Mouse (Mus musculus): Measurements from ENCODE around the gene Aqp3. TPM values are rescaled to one million over a fixed set of nuclear protein-coding genes. Genes with fewer than 3 reads are reported as not detected.

The Aqp3 gene
- polyA plus RNA-seq, 1 experiment: 311 TPM

DNA sequence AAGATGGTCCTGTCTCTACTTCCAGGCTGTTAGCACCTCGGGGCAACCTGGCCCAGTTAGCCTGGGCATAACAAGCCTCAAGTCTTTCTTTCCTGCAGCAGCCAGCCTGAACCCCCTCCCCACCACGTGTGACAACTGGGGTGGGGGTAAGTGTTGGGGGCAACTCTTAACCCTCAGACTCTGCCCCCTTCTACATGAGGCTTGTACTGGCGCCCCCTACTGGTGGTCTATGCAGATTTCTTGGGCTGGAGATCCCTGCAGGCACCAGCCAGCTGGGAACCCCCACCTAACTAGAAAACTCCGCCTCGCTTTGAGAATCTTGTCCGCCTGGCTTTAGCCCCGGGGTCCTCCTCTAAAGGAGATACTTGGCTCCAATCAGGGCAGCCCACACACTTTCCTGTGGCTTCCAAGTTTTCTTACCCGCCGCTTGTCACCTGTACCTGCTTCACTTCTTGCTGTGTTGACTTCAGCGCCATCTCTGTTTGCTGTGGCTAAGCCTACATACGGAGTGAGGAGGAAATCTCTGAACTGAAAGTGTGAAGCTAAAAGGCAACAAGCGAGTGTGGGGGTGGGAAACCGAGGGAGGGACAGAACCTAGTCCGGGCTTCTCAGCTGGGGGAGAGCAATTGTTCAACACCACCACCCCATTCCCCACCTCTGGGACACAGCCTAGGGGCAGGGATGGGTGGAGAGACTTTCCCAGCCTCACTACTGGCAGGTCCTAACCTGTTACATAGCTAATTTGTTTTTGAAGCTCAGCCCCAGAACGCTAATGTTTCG, 33.9 kb downstream of the Aqp3 start:
- TF ChIP-seq POLR2A (IDR thresholded peaks at IDR 0.05; ENCODE audit: low read depth, low read length) (no peak), CTCF (conservative IDR thresholded peaks at IDR 0.05; ENCODE audit: insufficient read depth, insufficient read length, low read depth, low read length) (peak; percentile 47)
- Histone ChIP-seq H3K27ac (ENCODE audit: insufficient read depth, low read depth, low read length) (0 out of 2 replicates have a peak overlapping the region, but pooled peaks have one; percentile 6), H3K4me1 (ENCODE audit: control insufficient read depth, insufficient read depth, low read length) (no peaks in the 10 kb centered on the region; the same call in 1 of the 2 replicates), H3K27me3 (replicated peaks; ENCODE audit: control insufficient read depth, insufficient read depth, low read length) (no peaks in the 10 kb centered on the region), H3K4me3 (ENCODE audit: insufficient read depth, low read depth, low read length) (no peak overlapping the region), H3K36me3 (ENCODE audit: control insufficient read depth, insufficient read depth, low read length) (no peaks in the 10 kb centered on the region)
- WGBS: 22% methylated on average over 16 of the region's 16 CpGs
- peak; percentile 36 for DNase-seq

- TF ChIP-seq POLR2A (IDR thresholded peaks at IDR 0.05; ENCODE audit: low read depth, low read length) (no peak), CTCF (conservative IDR thresholded peaks at IDR 0.05; ENCODE audit: insufficient read depth, insufficient read length, low read depth, low read length) (no peak)
- 52% methylated on average over 3 of the region's 3 CpGs for WGBS
- Histone ChIP-seq H3K36me3 (ENCODE audit: control insufficient read depth, insufficient read depth, low read length) (no peaks in the 10 kb centered on the region), H3K27me3 (replicated peaks; ENCODE audit: control insufficient read depth, insufficient read depth, low read length) (no peaks in the 10 kb centered on the region), H3K4me1 (ENCODE audit: control insufficient read depth, insufficient read depth, low read length) (no peaks in the 10 kb centered on the region; the same call in 1 of the 2 replicates), H3K4me3 (ENCODE audit: insufficient read depth, low read depth, low read length) (no peak overlapping the region), H3K27ac (ENCODE audit: insufficient read depth, low read depth, low read length) (0 out of 2 replicates have a peak overlapping the region, but pooled peaks have one; percentile 6)
- DNase-seq: peak; percentile 38
Observed at GRCm38 (mm10) chr4:41063351-41063750, 34.6 kb downstream of the Aqp3 start.

DNA sequence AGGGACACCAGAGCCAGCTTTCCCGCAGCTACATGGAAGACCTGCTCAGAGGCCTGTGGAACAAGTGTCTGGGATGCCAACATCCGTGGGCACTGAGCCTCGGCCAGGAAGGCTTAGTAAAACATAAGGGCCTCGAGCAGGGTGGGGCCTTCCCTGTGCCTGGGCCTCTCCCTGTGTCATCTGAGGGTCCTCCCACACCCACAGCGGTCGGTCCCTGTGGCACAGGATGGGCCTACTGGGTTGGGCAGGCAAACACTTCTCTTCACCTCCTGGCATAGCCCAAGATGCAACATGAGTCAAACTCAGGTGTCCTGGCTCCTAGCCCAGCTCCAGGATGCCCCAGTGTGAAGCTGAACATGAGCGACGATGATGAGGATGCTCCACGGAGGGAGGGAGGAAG, 40.6 kb downstream of the Aqp3 start:
- Histone ChIP-seq H3K4me3 (ENCODE audit: insufficient read depth, low read depth, low read length) (no peak overlapping the region), H3K36me3 (ENCODE audit: control insufficient read depth, insufficient read depth, low read length) (no peaks in the 10 kb centered on the region), H3K27ac (ENCODE audit: insufficient read depth, low read depth, low read length) (peak overlapping the region; percentile 64), H3K27me3 (replicated peaks; ENCODE audit: control insufficient read depth, insufficient read depth, low read length) (no peaks in the 10 kb centered on the region), H3K4me1 (ENCODE audit: control insufficient read depth, insufficient read depth, low read length) (peaks cover 10% of the 10 kb centered on the region; the same call in 1 of the 2 replicates)
- WGBS: 44% methylated on average over 9 of the region's 9 CpGs
- DNase-seq: no peak
- TF ChIP-seq POLR2A (IDR thresholded peaks at IDR 0.05; ENCODE audit: low read depth, low read length): no peak
- no peak for TF ChIP-seq CTCF (conservative IDR thresholded peaks at IDR 0.05; ENCODE audit: insufficient read depth, insufficient read length, low read depth, low read length)

DNA sequence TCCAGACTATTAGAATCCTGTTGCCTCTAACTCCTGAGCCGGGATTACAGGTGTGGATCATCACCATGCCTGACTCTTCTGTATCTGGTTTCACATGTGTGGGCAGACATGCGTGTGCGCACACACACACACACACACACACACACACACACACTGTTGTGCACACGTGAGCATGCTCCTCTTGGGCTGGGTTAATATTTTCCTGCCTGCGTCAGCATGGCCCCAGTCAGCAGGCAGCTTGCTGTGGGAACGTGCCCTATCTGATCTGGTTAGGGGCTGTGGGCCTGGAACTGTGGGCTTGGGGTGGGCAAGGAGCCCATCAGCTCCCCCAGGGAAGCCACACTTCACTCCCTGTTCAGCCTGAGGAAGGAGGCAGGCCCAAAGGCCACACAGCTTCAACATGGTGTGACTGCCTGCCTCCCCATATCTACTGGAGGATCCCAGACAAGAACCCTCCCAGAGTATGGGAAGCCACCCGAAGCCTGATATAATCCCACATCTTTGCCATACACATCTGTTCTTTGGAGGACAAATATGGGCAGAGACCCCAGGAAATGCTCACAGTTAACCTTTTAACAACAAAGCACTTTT, 41.1 kb downstream of the Aqp3 start:
- TF ChIP-seq POLR2A (IDR thresholded peaks at IDR 0.05; ENCODE audit: low read depth, low read length) (no peak), CTCF (conservative IDR thresholded peaks at IDR 0.05; ENCODE audit: insufficient read depth, insufficient read length, low read depth, low read length) (no peak)
- WGBS: 45% methylated on average over 7 of the region's 7 CpGs
- peaks cover 10% of the 10 kb centered on the region; the same call in 1 of the 2 replicates for H3K4me1 ChIP-seq (ENCODE audit: control insufficient read depth, insufficient read depth, low read length)
- no peaks in the 10 kb centered on the region for H3K36me3 ChIP-seq (ENCODE audit: control insufficient read depth, insufficient read depth, low read length)
- H3K4me3 ChIP-seq (ENCODE audit: insufficient read depth, low read depth, low read length): no peak overlapping the region
- DNase-seq: peak; percentile 74
- H3K27me3 ChIP-seq (replicated peaks; ENCODE audit: control insufficient read depth, insufficient read depth, low read length): no peaks in the 10 kb centered on the region
- peak overlapping the region; percentile 64 for H3K27ac ChIP-seq (ENCODE audit: insufficient read depth, low read depth, low read length)

DNA sequence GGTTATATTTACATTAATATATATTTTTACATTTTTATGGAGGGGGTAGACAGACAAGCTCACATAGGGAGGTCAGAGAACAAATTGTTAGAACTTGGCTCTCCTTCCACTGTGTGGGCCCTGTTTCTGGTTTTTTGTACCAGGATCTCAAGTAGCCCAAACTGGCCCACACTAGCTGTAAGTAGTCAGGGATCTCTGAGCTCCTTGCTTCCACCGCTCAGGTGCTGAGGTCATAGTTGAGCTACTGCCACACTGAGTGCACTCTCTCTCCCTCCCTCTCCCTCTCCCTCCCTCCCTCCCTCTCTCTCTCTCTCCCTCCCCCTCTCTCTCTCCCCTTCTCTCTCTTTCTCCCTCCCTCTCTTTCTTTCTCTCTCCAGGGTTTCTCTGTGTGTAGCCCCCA, 41.7 kb downstream of the Aqp3 start:
- peak; percentile 63 for DNase-seq
- Histone ChIP-seq H3K27ac (ENCODE audit: insufficient read depth, low read depth, low read length) (peak overlapping the region; percentile 64), H3K36me3 (ENCODE audit: control insufficient read depth, insufficient read depth, low read length) (no peaks in the 10 kb centered on the region), H3K4me3 (ENCODE audit: insufficient read depth, low read depth, low read length) (no peak overlapping the region), H3K27me3 (replicated peaks; ENCODE audit: control insufficient read depth, insufficient read depth, low read length) (no peaks in the 10 kb centered on the region), H3K4me1 (ENCODE audit: control insufficient read depth, insufficient read depth, low read length) (peaks cover 10% of the 10 kb centered on the region; the same call in 1 of the 2 replicates)
- TF ChIP-seq POLR2A (IDR thresholded peaks at IDR 0.05; ENCODE audit: low read depth, low read length) (no peak), CTCF (conservative IDR thresholded peaks at IDR 0.05; ENCODE audit: insufficient read depth, insufficient read length, low read depth, low read length) (no peak)
- 26% methylated on average over 1 of the region's 1 CpGs for WGBS

DNA sequence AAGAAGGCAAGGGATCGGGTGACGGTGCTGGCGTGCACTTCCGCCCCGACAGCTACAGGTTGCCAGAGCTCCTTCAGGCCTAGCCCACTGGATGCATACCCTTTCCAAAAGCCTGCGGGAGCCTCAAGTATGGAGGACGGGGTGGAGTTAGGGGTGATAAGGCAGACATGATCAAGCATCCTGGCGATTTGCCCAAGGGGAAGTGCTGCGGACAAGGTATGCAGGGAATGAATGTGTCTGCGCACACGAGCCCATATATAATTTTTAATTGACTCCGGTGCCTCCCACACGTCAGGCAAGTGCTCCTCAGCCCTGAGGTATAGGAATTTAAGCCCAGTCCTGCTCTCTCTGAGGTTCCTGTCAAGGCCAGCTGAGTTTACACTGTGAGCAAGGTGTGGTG, 42.9 kb downstream of the Aqp3 start:
- 37% methylated on average over 13 of the region's 13 CpGs for WGBS
- DNase-seq: peak; percentile 32
- Histone ChIP-seq H3K4me1 (ENCODE audit: control insufficient read depth, insufficient read depth, low read length) (peaks cover 13% of the 10 kb centered on the region), H3K27ac (ENCODE audit: insufficient read depth, low read depth, low read length) (no peak overlapping the region), H3K36me3 (ENCODE audit: control insufficient read depth, insufficient read depth, low read length) (no peaks in the 10 kb centered on the region), H3K4me3 (ENCODE audit: insufficient read depth, low read depth, low read length) (peak overlapping the region; percentile 15), H3K27me3 (replicated peaks; ENCODE audit: control insufficient read depth, insufficient read depth, low read length) (no peaks in the 10 kb centered on the region)
- TF ChIP-seq POLR2A (IDR thresholded peaks at IDR 0.05; ENCODE audit: low read depth, low read length) (no peak), CTCF (conservative IDR thresholded peaks at IDR 0.05; ENCODE audit: insufficient read depth, insufficient read length, low read depth, low read length) (no peak)

DNA sequence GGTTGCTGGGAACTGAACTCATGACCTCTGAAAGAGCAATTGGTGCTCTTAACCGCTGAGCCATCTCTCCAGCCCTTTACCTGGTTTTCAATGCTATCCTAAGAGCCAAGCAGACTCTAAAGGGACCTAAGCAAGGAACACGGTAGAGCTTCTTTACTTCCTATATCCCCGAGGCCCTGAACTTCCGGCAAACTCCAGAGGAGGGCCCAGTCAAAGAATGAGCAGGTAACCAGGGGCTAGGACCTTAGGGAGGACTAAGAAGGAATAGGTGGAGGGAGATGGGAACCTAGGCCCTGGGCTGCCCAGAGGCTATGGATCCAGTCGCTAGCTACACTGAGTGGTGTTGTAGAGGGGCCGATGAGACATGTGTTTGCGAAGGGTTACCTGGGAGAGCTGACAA, 46.2 kb downstream of the Aqp3 start:
- Histone ChIP-seq H3K4me3 (ENCODE audit: insufficient read depth, low read depth, low read length) (no peak overlapping the region), H3K27me3 (replicated peaks; ENCODE audit: control insufficient read depth, insufficient read depth, low read length) (no peaks in the 10 kb centered on the region), H3K27ac (ENCODE audit: insufficient read depth, low read depth, low read length) (no peak overlapping the region), H3K36me3 (ENCODE audit: control insufficient read depth, insufficient read depth, low read length) (no peaks in the 10 kb centered on the region), H3K4me1 (ENCODE audit: control insufficient read depth, insufficient read depth, low read length) (peaks cover 9% of the 10 kb centered on the region)
- TF ChIP-seq CTCF (conservative IDR thresholded peaks at IDR 0.05; ENCODE audit: insufficient read depth, insufficient read length, low read depth, low read length): no peak
- TF ChIP-seq POLR2A (IDR thresholded peaks at IDR 0.05; ENCODE audit: low read depth, low read length): no peak
- DNase-seq: no peak
- 86% methylated on average over 7 of the region's 7 CpGs for WGBS
